Mouse (Mus musculus): Measurements from ENCODE around the gene Klhl3.

Klhl3 gene

DNA sequence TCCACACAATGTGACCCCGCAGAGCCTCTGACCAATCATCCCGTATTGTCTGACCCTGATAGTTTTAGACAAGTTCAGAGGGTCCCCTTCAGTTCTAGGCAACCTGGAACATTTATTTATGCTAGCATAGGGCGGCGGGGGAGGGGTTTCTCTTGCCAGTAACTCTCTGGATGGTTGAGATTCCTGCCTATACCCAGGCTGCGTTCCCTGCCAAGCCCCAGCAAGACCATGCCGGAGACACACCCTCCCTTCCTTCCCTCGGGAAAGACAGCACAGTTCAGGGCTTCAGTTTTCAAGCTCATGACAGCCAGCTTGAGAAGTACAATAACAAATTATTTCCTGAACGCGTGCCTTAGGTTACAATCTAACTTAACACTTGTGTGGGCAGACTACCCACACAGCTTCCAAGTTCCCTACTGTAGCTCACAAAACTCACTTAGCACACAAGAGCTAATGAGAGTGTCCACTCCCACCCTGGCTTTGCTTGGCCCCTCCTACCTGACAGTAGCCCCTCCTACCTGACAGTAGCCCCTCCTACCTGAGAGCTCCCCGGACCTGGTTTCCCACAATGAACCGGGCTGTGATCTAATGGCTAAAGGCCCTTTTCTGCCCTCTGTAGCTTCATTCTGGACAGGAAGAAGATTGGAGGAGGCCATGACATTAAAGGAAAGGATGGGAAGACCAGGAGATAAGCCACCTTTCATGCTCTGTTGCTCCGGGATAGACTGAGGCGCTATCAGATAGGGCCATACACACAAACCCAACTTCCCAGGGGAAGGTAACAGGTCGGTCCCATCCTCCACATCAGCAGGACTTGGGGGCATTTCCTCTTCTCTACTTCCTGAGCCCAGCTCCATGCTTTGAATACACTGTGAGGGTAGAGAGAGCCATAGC, 46.6 kb downstream of the Klhl3 start:
- no peak for DNase-seq (ENCODE audit: low spot score)

GRCm38 (mm10) chr13:58066081-58066495, 47.3 kb downstream of the Klhl3 start:
- DNase-seq (ENCODE audit: low spot score), result no peak

DNA sequence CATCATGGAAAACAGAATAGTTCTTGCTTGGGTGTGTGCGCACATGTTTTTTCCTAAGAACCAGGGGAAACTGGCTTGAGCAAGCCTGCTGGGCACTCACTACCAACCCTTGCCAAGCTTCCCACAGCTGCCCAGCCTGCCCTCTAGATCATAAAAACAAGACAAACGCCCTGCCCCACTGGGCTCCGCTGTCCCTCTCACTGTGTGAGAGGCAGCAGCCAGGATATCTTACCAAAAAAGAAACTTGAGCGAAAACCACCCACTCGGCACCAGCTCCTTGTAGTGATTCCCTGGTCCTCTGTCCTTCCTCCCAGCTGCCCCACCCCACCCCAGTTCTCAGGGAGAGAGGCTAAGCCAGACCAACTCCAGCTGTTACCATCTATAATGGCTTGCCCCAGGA, 48.1 kb downstream of the Klhl3 start:
- DNase-seq (ENCODE audit: low spot score), result no peak

DNA sequence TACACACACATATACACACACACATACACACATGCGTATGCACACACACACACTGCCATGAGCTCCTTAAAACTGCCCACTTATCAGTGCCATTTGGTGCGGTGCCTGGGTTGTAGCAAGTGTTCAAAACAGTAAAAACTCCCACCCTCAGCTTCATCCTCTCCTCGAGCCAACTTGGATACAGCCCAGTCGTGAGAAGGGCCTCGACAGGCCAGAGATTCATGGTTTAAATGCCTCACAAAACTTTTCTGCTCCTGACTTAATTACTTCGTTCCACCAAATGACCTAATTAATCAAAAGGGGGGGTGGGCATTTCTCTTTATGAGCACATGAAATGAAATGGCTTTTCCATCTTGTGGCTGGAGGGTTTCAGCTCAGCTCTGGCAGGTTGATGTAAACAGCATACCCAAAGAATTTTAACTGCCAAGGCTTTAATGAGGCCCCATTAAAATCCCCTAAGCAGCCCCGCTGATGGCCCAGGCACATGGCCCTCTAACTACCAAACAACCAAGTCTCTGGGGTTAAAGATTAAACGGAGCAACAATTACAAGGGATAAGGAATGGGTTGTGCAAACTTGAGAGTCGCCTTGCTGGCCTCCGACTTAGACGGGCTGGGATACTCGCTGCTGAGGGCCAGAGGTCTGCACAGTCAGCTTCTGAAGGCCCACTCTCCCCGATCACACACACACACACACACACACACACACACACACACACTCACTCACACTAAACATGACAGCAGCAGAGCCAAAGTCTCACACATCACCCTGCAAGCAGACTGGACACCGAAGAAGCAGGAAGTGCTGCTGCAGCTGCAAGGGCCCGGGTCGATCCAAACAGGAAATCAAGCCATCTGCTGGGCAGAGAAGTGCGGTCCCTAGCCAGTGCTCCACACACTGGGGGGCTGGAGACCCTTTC, 55.2 kb downstream of the Klhl3 start:
- no peak for DNase-seq (ENCODE audit: low spot score)

DNA sequence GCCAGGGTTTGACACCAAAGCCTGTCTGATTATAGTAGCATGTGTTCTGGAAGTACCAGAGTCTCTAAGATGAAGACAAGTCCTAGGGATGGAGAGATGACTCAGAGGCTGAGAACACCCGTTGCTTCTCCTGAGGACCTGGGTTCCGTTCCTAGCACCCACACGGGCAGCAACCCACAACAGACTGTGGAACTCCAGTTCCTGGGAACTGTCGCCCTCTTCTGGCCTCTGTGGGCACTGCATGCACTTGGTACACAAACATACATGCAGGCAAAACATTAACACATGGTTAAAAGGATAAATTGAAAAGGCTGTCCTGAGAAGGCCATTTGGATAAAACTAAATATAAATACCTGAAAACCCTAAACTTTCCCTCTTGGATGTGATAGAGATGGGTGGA, 56.8 kb downstream of the Klhl3 start:
- no peak for DNase-seq (ENCODE audit: low spot score)

- no peak for DNase-seq (ENCODE audit: low spot score)
Observed at GRCm38 (mm10) chr13:58053628-58054027, 59.8 kb downstream of the Klhl3 start.

- no peak for DNase-seq (ENCODE audit: low spot score)
Observed at GRCm38 (mm10) chr13:58051654-58052053, 61.7 kb downstream of the Klhl3 start.

DNA sequence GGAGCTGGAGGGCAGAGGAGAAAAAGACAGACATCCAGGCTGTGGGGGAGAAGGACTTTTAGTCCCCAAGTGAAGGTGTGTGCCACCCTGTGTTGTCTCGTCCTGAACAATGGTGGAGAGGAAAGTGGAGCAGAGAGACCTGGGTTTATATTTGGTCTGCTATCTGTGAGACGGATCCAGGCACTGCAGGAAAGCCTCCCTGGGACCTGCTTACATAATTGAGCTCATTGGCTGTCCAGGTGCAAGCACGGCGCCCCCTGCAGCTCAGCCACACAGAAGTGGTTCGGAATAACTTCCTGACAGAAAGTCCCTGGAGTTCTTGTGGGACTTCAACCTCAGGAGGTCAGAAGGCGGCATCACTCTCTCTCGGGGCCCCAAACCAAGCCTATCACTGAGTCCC, 62.1 kb downstream of the Klhl3 start:
- DNase-seq (ENCODE audit: low spot score), result no peak

DNA sequence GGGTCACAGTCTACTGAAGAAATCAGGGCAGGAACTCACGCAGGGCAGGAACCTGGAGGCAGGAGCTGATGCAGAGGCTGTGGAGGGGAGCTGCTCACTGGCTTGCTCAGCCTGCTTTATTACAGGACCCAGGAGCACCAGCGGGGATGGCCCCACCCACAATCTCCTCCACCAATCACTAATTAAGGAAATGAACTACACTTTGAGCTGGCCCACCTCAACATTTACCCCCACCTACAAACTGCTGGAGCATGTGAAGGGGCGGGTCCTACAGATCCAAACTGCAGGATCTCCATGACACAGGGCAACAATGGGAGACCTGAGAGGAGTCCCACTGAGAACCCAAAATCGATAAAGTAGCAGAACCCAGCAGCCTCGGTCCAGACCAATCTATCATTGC, 64.3 kb downstream of the Klhl3 start:
- no peak for DNase-seq (ENCODE audit: low spot score)

GRCm38 (mm10) chr13:58048076-58048475, 65.3 kb downstream of the Klhl3 start:
- no peak for DNase-seq (ENCODE audit: low spot score)

- DNase-seq (ENCODE audit: low spot score), result no peak
Observed at GRCm38 (mm10) chr13:58046178-58046577, 67.2 kb downstream of the Klhl3 start.

GRCm38 (mm10) chr13:58045278-58045677, 68.1 kb downstream of the Klhl3 start:
- no peak for DNase-seq (ENCODE audit: low spot score)

DNA sequence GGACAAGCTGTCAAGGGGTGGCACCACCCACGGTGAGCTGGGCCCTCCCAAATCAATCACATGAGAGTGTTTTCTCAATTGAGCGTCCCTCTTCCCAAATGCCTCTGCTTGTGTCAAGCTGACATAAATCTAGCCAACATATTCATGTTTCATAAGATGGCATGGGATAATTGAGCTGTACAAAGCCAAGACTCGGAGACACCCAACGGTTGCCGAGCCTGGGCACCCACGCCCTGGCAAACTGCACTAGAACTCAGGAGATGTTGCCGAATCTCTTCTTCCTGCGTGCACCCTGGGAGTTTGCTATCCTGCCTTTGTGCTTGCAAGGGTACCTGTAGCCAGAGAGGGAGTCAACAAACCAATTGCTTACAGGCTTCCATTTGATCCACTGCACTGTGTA, 70.1 kb downstream of the Klhl3 start:
- DNase-seq (ENCODE audit: low spot score), result no peak

- no peak for DNase-seq (ENCODE audit: low spot score)
Observed at GRCm38 (mm10) chr13:58040112-58040511, 73.3 kb downstream of the Klhl3 start.

DNA sequence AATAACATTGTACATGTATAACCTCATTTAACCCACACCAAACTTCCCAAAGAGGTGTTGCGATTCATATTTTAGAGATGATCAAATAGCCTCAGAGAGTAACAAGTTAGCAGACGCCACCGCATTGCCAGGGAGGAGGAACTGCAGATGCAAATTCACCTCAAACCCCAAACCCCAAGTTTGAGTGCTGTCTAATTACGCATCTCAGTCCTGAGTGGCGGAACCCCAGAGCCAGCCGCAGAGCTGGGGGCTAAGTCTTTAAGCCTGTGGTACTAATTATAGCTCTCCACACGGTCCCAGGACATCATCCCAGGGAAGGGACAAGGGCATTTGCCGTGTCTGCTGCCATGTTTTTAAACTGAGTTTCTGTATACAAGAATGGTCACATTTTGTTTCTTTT, 75.9 kb downstream of the Klhl3 start:
- no peak for DNase-seq (ENCODE audit: low spot score)

GRCm38 (mm10) chr13:58035470-58036156, 77.8 kb downstream of the Klhl3 start:
- no peak for DNase-seq (ENCODE audit: low spot score)

- no peak for DNase-seq (ENCODE audit: low spot score)
Observed at GRCm38 (mm10) chr13:58034985-58035384, 78.4 kb downstream of the Klhl3 start.

GRCm38 (mm10) chr13:58034507-58034906, 78.9 kb downstream of the Klhl3 start:
- no peak for DNase-seq (ENCODE audit: low spot score)

- no peak for DNase-seq (ENCODE audit: low spot score)
Observed at GRCm38 (mm10) chr13:58031755-58032154, 81.6 kb downstream of the Klhl3 start.

- no peak for DNase-seq (ENCODE audit: low spot score)
Observed at GRCm38 (mm10) chr13:58027115-58027514, 86.3 kb downstream of the Klhl3 start.

DNA sequence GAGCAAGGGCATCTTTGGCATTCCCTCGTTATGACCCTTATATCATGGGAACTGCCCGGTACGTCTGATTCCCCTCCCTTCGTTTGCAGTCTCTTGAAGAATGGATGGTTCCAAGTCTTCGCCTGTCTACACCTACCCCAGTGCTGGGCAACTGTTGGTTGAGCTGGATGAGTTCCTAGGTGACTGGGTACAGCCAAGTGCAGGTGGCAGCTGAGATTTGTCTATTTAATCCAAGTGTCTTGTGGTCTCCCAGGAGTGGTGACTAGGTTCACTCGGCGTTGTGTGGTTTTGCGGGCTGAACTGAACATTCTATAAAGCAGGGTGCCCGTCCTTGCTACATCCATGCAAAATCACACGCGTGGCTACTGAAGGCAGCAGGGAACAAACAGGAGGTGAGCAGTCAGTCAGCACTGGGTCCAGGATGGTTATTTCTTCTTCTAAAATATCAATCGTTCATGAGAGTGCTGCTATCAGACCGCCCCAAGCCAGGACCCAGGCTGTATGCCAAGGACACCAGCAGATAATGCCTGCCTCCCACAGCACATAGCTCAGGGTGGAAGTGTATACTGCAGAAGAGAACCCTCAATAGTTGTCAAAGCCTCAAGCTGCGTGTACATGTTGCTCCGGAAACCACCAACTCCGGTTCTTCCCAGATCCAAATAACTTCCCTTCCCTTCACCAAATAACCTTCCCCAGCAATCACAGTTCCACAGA, 87.5 kb downstream of the Klhl3 start:
- no peak for DNase-seq (ENCODE audit: low spot score)
